Mouse (Mus musculus) urinary bladder, postnatal 0 days (tissue): ENCODE results near the gene Zfp800. TPM values are rescaled to one million over a fixed set of nuclear protein-coding genes. Genes with fewer than 3 reads are reported as not detected.

Source experiments
- polyA plus RNA-seq: library from polyadenylated mRNA; unstranded; fragments of >200 nt; fragmentation: Nextera tagmentation; extraction: Ambion mirVana; gene quantifications from 2 replicates; pipeline ENCODE4 v1.2.1, GENCODE M21; 2015

Gene Zfp800
- 13.2 and 13.8 TPM in 2 replicates for polyA plus RNA-seq

DNA sequence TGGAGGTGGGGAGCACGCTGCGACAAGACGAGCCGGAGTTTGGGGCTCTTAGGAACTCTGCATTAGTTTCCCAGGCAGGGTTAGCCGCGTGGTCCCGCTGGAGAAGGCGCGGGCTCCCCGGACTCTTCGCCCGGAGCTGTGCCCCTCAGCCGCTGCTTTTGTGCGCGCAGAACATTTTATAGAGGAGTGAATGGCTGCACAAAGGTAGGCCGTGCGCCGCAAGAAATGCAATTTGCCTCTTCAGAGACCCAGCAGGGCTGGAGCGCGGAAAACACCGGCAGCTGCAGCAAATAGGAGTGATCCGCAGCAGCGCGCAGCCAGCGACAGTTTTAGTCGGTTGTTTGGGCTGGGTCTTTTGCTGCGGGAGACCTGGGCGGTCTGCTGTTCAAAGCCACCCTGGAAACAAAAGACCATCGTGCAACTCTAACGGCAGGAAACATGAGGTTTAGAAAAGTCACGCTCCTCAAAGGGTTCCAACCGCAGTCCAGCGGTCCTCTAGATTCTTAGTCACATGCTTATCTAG lies at the start of gene Zfp800:
Gene Zfp800 (minus strand): TSS at position 325 of the 523 bp plus-strand sequence.

DNA sequence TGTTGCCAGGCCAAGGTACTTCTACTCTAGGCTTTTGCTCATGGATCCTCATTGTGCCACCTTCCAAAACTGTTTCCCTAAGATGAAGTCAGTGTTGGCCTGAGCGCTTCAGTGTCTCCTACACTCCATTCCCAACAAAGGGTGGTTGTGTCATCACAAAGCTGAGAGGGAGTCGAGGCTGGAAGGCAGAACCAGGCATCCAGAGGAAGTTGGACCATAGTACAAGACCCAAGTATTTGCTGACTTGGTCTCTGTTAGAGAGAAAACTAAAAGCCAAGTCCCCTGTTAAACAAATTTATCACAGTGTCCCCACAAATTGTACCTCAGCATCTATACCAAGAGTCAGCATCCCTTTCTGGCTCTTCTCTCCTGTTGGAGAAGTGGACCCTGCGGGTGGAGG lies 30.5 kb upstream of the Zfp800 start, which contains the start of gene Gcc1:
Gene Gcc1 (minus strand): TSS at position 101 of the 400 bp plus-strand sequence.

DNA sequence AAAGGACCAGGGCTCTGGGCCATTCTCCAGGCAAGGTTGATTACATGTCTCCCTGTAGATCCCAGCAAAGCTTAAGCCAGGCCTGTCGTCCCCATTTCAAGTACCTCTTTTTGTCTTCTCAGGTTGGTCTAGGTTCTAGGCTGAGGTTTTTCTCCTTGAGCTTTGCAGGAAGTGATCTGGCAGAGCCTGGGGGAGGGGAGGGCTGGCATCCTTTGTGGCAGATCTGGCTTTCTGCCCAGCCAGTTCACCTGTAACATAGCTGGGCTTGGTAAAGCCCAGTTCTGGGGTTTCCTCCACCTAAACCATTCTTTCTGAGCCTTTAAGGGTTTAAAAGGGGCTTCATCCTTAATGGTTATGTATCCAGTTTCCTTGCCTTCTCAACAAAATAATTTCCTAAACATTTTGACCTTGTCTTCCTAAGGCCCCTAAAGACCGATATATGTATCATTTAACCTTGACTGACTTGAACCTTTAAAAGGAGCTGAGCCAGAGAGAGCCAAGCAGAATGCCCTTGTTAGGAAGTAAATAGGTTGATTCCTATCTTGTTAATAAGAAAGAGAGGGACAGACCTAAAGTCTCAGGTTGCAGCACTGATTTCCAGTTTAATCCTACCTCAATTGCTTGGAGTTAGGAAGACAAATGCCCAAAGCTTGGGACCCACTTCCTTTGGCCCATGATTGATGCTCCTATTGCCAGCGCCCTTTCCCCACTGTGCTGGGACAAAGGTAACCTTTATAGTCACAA lies 29.5 kb upstream of the Zfp800 start, which contains the start of gene Fscn3:
Gene Fscn3 (plus strand): TSS at position 694 of the 744 bp plus-strand sequence.

DNA sequence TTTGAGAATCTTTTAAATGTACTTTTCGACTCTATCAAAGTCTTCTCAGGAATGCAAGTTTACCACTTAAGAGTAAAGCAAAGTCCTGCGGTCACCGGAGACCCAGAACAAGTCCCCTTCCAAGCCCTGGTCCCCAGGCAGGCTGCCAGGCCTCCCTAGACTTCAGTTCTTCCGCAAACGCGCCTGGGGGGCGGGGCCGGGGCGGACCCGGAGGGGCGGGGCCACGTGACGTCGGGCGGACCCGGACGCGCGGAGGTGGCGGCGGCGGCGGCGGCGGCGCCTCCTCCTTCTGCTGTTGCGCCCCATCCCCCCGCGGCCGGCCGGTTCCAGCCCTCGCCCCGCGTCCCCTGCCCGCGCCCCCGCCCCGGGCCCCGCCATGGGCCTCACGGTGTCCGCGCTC lies 25.5 kb upstream of the Zfp800 start, which contains the start of gene Arf5:
Gene Arf5 (plus strand): TSS at position 248 of the 400 bp plus-strand sequence.

Other genes with a start within 250 kb of the Zfp800 start
- 212 and 232 TPM in 2 replicates for gene Arf5, start 25.6 kb upstream of the Zfp800 start, polyA plus RNA-seq
- gene Fscn3, start 29.8 kb upstream of the Zfp800 start, polyA plus RNA-seq = not detected in 2 replicates
- gene Gcc1, start 30.4 kb upstream of the Zfp800 start, polyA plus RNA-seq = 6.8 and 8.7 TPM in 2 replicates
- gene Pax4, start 51.3 kb upstream of the Zfp800 start, polyA plus RNA-seq = not detected in 2 replicates
- gene Snd1, start 77.1 kb upstream of the Zfp800 start, polyA plus RNA-seq = 1,188 and 1,435 TPM in 2 replicates